Comparison of ENCODE assay signal across 8 mouse cellular contexts in the genomic region with DNA sequence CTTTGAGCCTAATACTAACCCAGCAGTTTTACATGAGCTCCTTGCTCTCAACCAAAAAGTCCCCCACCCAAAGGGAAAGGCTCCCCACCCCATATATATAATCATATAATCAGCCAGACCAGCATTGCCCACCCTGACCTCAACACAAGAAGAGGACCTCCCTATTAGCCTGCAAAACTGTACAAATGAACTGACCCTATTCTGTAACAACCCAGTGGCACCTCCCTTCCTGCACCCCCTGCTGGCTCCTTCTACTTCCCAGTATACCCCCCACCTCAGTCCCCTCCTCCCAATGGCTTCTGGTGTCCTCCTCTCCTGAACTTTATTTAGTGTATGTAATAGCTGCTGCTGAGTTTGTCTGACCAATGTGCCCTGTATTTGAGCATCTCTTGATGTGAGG. TPM values are rescaled to one million over a fixed set of nuclear protein-coding genes. Genes with fewer than 3 reads are reported as not detected.
DNase-seq lines count a peak whose midpoint lies in the region; ATAC-seq and TF ChIP-seq lines count a peak whose summit lies in the region.

No protein-coding gene starts in this region.

- H3K4me2 ChIP-seq in limb, embryonic 14.5 days (replicated peaks; ENCODE audit: low read depth, low read length, severe bottlenecking), result peak overlapping the region; percentile 76
- H3K4me2 ChIP-seq in stomach, embryonic 16.5 days (ENCODE audit: low read depth, low read length), result peak overlapping the region; percentile 66

- no peak for ATAC-seq in limb, embryonic 14.5 days (ENCODE audit: low FRiP score, low read depth)
- no peak for ATAC-seq in stomach, embryonic 16.5 days (ENCODE audit: insufficient read depth, low FRiP score)
- ATAC-seq in inflammation-experienced regulatory T-cells, adult 6 months, result no peak
- ATAC-seq in megakaryocyte-erythroid progenitor cell, adult 5-6 weeks (replicated peaks; ENCODE audit: low FRiP score, low TSS enrichment, poor library complexity, severe bottlenecking), result no peak

- peak overlapping the region; percentile 63 for H3K4me3 ChIP-seq in limb, embryonic 14.5 days (replicated peaks; ENCODE audit: low read length)
- H3K4me3 ChIP-seq in stomach, embryonic 16.5 days (replicated peaks; ENCODE audit: low read length), result peak overlapping the region; percentile 59

- DNase-seq in cerebellum, adult 9-10 months, result peak; percentile 66
- no peak for DNase-seq in cerebellum, postnatal 4 days (ENCODE audit: low spot score in 2 of 2)
- DNase-seq in retina, postnatal 1 day, result peak; percentile 24
- no peak for DNase-seq in retina, embryonic 14.5 days (ENCODE audit: low spot score)
- DNase-seq in limb, embryonic 14.5 days (ENCODE audit: low spot score), result no peak

- no peaks in the 10 kb centered on the region for H3K27me3 ChIP-seq in limb, embryonic 14.5 days (ENCODE audit: control insufficient read depth, insufficient read depth, low read length)
- H3K27me3 ChIP-seq in stomach, embryonic 16.5 days (ENCODE audit: control insufficient read depth, insufficient read depth, low read length), result no peaks in the 10 kb centered on the region

- H3K27ac ChIP-seq in limb, embryonic 14.5 days (replicated peaks; ENCODE audit: low read depth, low read length), result no peak overlapping the region; the same call in 1 of the 2 replicates
- peak overlapping the region; percentile 93; the same call in 1 of the 2 replicates for H3K27ac ChIP-seq in stomach, embryonic 16.5 days (ENCODE audit: low read length)

- H3K9me3 ChIP-seq in limb, embryonic 14.5 days (ENCODE audit: control insufficient read depth, low read length), result no peaks in the 10 kb centered on the region
- no peaks in the 10 kb centered on the region for H3K9me3 ChIP-seq in stomach, embryonic 16.5 days (replicated peaks; ENCODE audit: control insufficient read depth, low read length)

- 0 out of 2 replicates have a peak, but pooled peaks cover 11% of the 10 kb centered on the region for H3K4me1 ChIP-seq in limb, embryonic 14.5 days (ENCODE audit: control insufficient read depth, insufficient read depth, low read length)
- peaks cover 9% of the 10 kb centered on the region for H3K4me1 ChIP-seq in stomach, embryonic 16.5 days (ENCODE audit: control insufficient read depth, insufficient read depth, low read length)

- peak overlapping the region; percentile 64; the same call in 1 of the 2 replicates for H3K9ac ChIP-seq in limb, embryonic 14.5 days (ENCODE audit: low read depth, low read length, severe bottlenecking)
- peak overlapping the region; percentile 77 for H3K9ac ChIP-seq in stomach, embryonic 16.5 days (ENCODE audit: low read length)

- no peak for TF ChIP-seq POLR2A in limb, embryonic 14.5 days (IDR thresholded peaks at IDR 0.05; ENCODE audit: borderline replicate concordance, extremely low read depth, insufficient read depth, insufficient read length)

- H3K36me3 ChIP-seq in limb, embryonic 14.5 days (ENCODE audit: control insufficient read depth, insufficient read depth, low read length), result peaks cover 13% of the 10 kb centered on the region
- H3K36me3 ChIP-seq in stomach, embryonic 16.5 days (ENCODE audit: control insufficient read depth, insufficient read depth, low read length), result no peaks in the 10 kb centered on the region

RNA-seq across cellular contexts. Expression of a gene that starts 12.6 kb away (rescaled TPM):
- 16.3 and 21.1 TPM in 2 replicates for polyA plus RNA-seq in limb, embryonic 14.5 days (2012; rRNA removed)
- 17.4 and 18.1 TPM in 2 replicates for polyA plus RNA-seq in limb, embryonic 14.5 days (2014; fragmentation: Nextera tagmentation; extraction: Ambion mirVana)
- 15.1 and 17.2 TPM in 2 replicates for polyA plus RNA-seq in stomach, embryonic 16.5 days (2015; fragmentation: Nextera tagmentation; extraction: Ambion mirVana)
- polyA plus RNA-seq in inflammation-experienced regulatory T-cells, adult 6 months (2017; shearing (Covaris generic)), result 1 to 10 TPM; 4.0 to 5.5 (median 4.8) TPM
- total RNA-seq in megakaryocyte-erythroid progenitor cell, adult 5-6 weeks (2014; fragmentation: Nextera tagmentation), result 7.4 and 7.8 TPM in 2 replicates
- 4.9 and 7.5 TPM in 2 replicates for total RNA-seq in megakaryocyte-erythroid progenitor cell, adult 5-6 weeks (2017)

RNA-seq across cellular contexts. Expression of a gene that starts 47.9 kb away (rescaled TPM):
- polyA plus RNA-seq in limb, embryonic 14.5 days (2012; rRNA removed), result 27.6 and 33.8 TPM in 2 replicates
- polyA plus RNA-seq in limb, embryonic 14.5 days (2014; fragmentation: Nextera tagmentation; extraction: Ambion mirVana), result 16.2 and 16.3 TPM in 2 replicates
- polyA plus RNA-seq in stomach, embryonic 16.5 days (2015; fragmentation: Nextera tagmentation; extraction: Ambion mirVana), result 11.5 and 11.8 TPM in 2 replicates
- polyA plus RNA-seq in inflammation-experienced regulatory T-cells, adult 6 months (2017; shearing (Covaris generic)), result under 1 TPM in 1 of 3 experiments, not detected in 2; 0.71 TPM
- not detected in 2 replicates for total RNA-seq in megakaryocyte-erythroid progenitor cell, adult 5-6 weeks (2014; fragmentation: Nextera tagmentation)
- not detected in 2 replicates for total RNA-seq in megakaryocyte-erythroid progenitor cell, adult 5-6 weeks (2017)

RNA-seq across cellular contexts. Expression of a gene that starts 49.2 kb away (rescaled TPM):
- 0.63 and 1.00 TPM in 2 replicates for polyA plus RNA-seq in limb, embryonic 14.5 days (2012; rRNA removed)
- 0.33 TPM in 1 of 2 replicates, not detected in the other for polyA plus RNA-seq in limb, embryonic 14.5 days (2014; fragmentation: Nextera tagmentation; extraction: Ambion mirVana)
- 0.15 TPM in 1 of 2 replicates, not detected in the other for polyA plus RNA-seq in stomach, embryonic 16.5 days (2015; fragmentation: Nextera tagmentation; extraction: Ambion mirVana)
- polyA plus RNA-seq in inflammation-experienced regulatory T-cells, adult 6 months (2017; shearing (Covaris generic)), result 1 to 10 TPM in 2 of 3 experiments, under 1 TPM in 1; 0.73 to 3.1 (median 1.2) TPM
- not detected in 2 replicates for total RNA-seq in megakaryocyte-erythroid progenitor cell, adult 5-6 weeks (2014; fragmentation: Nextera tagmentation)
- total RNA-seq in megakaryocyte-erythroid progenitor cell, adult 5-6 weeks (2017), result not detected in 2 replicates

Comparison
In these comparisons a context has a peak if more than half of its experiments do, and no peak if none do; other contexts are left out.
1. DNase-seq: peak in cerebellum, adult 9-10 months (single experiment) and retina, postnatal 1 day (single experiment); none in cerebellum, postnatal 4 days (0 of 2), retina, embryonic 14.5 days (single experiment) and limb, embryonic 14.5 days (single experiment).